Mouse (Mus musculus) T-helper 2 cell (primary cell): Measurements from ENCODE around the gene Rdh12.

ENCODE experiments used
- in situ Hi-C: fragments of 300-600 bp; cut with MboI, MseI; formaldehyde crosslinking; loops from one replicate; pipeline ENCODE4 v1.15.1; 2025; ENCODE audit warnings: high pct_unique_total_duplicates

Rdh12 gene

DNA sequence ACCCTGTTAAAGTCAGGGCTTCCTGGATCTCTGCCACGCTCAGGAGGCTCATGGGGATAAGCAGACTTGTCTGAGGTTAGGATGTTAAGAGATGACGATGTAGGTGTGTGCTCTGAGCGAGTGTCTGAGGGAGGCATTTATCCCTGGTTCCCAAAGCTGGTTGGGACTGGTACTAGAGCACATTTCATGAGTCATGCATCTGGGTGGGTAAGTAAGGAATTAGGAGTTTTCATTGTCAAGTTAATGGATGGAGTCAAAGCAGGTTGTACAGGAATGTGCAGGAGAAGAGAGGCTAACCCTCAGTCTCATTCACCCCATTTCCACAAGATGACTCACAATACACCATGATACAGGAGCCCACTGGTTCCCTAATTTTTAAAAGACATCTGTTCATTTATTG, 39.4 kb downstream of the Rdh12 start:
- in situ Hi-C loops: no loop called here

DNA sequence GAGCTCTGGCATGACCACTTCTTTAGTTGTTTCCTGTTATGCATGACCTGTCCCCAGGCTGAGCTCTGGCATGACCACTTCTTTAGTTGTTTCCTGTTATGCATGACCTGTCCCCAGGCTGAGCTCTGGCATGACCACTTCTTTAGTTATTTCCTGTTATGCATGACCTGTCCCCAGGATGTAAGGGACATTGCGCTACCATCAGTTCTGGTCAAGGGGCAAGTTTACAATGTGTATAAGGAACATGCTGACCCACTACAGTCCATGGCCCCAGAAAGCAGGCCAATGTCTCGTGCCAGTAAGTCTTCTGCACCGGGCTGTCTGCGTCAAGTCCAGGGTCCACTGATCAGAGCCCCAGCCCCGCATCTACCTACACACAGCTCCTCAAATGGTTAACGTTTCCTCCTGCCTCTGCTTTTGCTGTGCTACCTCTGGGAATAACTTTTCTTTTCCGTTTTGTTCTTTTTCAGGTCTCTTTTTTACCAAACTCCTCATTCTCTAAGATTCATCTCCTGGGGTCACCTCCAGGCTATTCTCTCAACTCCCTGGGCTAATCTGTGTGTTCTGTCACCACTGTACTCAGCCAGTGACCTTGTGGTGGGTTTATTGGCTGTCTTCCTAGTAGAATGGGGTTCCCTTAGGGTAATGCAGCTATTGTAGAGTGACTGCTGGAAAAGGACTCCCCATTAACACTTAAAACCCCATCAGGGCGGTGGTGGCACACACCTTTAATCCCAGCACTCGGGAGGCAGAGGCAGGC, 44.8 kb downstream of the Rdh12 start:
- in situ Hi-C loops: no loop called here

DNA sequence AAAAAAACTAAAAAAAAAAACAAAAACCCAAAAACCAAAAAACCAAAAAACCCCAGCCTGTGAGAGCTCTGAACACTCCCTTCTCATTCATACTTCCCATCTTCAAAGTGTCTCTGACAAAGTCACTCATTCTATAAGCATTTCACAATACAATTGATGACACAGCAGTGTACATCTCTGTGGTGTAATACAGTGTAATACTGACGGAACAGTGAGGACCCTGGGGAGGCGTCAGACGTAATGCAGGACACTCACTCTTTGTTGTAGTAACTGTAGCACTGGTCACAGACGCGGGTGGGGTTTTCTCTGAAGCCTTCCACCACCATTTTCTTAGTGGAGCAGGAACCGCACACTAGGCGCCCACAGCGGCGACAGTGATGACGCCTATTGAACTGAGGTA, 46.3 kb downstream of the Rdh12 start:
- in situ Hi-C loops: no loop called here

DNA sequence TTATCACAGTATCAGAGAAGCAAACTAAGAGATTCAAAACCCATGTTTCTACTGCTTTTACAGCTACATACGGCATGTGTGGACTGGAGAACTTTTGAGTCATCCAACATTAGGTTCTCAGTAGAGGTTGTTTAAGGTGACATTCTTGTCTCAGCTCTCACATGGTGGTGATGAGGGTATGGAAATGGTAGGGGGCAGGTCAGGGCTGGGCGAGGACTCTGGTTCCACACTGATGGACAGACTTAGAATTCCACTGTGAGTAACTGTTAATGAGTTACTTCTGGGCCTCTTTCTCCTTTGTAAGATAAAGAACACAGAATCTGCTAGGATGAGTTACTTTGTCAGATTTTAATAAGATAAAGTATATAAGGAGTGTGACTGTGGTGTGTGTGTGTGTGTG, 51.4 kb downstream of the Rdh12 start:
- in situ Hi-C loops: no loop called here

DNA sequence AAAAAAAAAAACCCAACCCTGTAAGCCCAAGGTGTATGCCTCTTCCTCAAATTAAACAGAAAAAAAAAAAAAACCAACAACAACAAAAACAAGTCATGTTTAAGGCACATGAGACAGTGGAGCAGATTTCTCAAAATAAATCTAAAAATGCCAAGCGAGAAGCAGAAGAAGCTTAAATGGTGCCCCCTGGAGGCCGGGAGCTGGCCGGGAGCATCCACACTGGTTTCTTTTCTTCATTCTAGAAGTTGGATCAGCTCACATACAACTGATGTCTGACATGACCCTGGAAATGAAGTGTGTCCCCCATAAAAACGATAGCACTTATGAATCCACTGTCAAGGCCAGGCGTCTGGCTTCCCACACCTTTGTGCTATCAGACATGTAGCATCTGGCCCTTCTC, 52.3 kb downstream of the Rdh12 start:
- in situ Hi-C loops: no loop called here
